Mouse (Mus musculus) limb, embryonic 10.5 days (tissue): Measurements from ENCODE around the gene AW146154. TPM values are rescaled to one million over a fixed set of nuclear protein-coding genes. Genes with fewer than 3 reads are reported as not detected.
"Not testable (repeated sequence)": the region's sequence is repeated elsewhere in the genome, so short reads cannot be mapped to it uniquely, and the experiment has no call there.

Source experiments
- DNase-seq: peaks from one replicate; pipeline ENCODE4 v3.0.0-alpha.2; 2017; ENCODE audit warnings: low spot score
- H3K27ac ChIP-seq: fragments of 300-500 bp; sonication (generic); 2 replicates; pipeline ENCODE4 v1.5.1; 2016; ENCODE audit warnings: mild to moderate bottlenecking
- H3K27me3 ChIP-seq: fragments of 300-500 bp; sonication (generic); 2 replicates; pipeline ENCODE4 v1.6.1; 2016; ENCODE audit warnings: low read depth, mild to moderate bottlenecking; ENCODE audit not compliant: poor library complexity, severe bottlenecking
- H3K36me3 ChIP-seq: fragments of 300-500 bp; sonication (generic); 2 replicates; pipeline ENCODE4 v1.6.1; 2016; ENCODE audit warnings: mild to moderate bottlenecking, moderate library complexity
- H3K4me1 ChIP-seq: fragments of 300-500 bp; sonication (generic); 2 replicates; pipeline ENCODE4 v1.6.1; 2016
- H3K4me3 ChIP-seq: fragments of 300-500 bp; sonication (generic); 2 replicates; pipeline ENCODE4 v1.5.1; 2016; ENCODE audit warnings: mild to moderate bottlenecking, moderate library complexity
- H3K9me3 ChIP-seq: fragments of 300-500 bp; sonication (generic); replicated peaks from 2 replicates; pipeline ENCODE4 v1.6.1; 2016; ENCODE audit warnings: mild to moderate bottlenecking
- WGBS: fragments of 180-500 bp; shearing (Covaris S2); methylation state at CpG from one replicate; pipeline ENCODE4 v1.1.7; 2016; 5-methylcytosine and 5-hydroxymethylcytosine counted together
- polyA plus RNA-seq: library from polyadenylated mRNA; unstranded; fragments of >200 nt; fragmentation: Nextera tagmentation; extraction: Ambion mirVana; gene quantifications from 2 replicates; pipeline ENCODE4 v1.2.1, GENCODE M21; 2016

AW146154 gene
- polyA plus RNA-seq: 9.9 and 11.3 TPM in 2 replicates

DNA sequence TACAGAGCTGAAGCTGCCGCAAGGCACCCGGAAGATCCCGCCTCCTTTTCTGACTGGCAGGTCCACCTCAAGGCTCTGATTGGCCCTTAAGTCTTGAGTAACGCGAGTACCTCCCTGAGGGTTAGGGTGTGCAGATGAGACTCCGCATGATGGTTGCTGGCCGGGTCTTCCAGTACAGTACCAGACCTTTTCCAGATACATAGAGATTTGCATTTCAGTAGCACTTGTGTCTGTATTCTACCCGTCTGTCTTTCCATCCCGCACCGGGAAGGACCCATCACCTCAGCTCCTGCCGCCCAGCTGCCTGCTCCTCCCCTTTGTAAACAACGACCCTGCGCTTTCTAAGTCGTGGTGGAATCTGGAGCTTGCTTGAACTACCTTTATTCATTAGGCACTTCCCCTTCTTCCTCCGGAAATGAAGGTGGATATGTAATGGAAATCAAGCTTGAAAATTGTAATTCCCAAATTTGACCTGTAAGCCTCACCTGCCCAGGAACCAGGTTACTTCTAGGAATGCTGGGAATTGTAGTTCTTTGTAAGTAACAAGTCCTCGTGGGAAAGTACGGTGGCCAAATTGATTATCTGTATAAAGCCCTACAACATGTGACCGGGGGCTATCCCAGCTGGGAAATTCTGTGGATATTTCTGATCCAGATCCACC lies at the start of gene AW146154, which contains the start of gene Gm20449:
Gene AW146154 (minus strand): TSS at position 502 of the 661 bp plus-strand sequence.
Gene Gm20449 (minus strand): TSS at position 29 of the 661 bp plus-strand sequence.
- H3K9me3 ChIP-seq: 0 out of 2 replicates have a peak, but pooled peaks cover 3% of the 10 kb centered on the region
- peak within 1 kb of the TSS; percentile 68 for H3K4me3 ChIP-seq
- no peaks in the 10 kb centered on the region for H3K27me3 ChIP-seq
- DNase-seq: peak; percentile 76
- WGBS: under 1% methylated on average over 18 of the region's 18 CpGs
- peak within 1 kb of the TSS; percentile 82 for H3K27ac ChIP-seq
- peaks cover 8% of the 10 kb centered on the region for H3K36me3 ChIP-seq
- H3K4me1 ChIP-seq: no peaks in the 10 kb centered on the region

DNA sequence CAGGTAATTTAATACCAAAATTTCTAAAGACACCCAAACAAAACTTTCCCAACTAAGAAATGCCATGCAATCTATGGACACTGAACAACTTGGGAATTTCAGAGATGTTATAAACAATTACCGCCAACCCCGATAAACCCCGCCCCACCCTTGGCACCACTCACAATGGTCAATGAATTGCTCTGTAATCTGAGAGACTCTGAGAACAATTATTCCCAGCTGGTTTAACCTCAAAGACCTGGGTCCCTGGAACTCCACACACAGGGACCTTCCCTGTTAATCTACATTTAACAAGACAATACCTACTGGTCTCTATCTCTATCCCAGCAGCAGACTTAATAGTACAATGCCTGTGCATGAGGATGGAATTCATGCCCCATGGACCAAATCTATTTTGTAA lies 13.0 kb upstream of the AW146154 start:
- DNase-seq: no peak
- Histone ChIP-seq H3K27me3 (no peaks in the 10 kb centered on the region), H3K36me3 (no peaks in the 10 kb centered on the region), H3K4me3 (no peak overlapping the region), H3K27ac (no peak overlapping the region), H3K4me1 (no peaks in the 10 kb centered on the region), H3K9me3 (no peaks in the 10 kb centered on the region)
- WGBS: 91% methylated on average over 3 of the region's 3 CpGs

DNA sequence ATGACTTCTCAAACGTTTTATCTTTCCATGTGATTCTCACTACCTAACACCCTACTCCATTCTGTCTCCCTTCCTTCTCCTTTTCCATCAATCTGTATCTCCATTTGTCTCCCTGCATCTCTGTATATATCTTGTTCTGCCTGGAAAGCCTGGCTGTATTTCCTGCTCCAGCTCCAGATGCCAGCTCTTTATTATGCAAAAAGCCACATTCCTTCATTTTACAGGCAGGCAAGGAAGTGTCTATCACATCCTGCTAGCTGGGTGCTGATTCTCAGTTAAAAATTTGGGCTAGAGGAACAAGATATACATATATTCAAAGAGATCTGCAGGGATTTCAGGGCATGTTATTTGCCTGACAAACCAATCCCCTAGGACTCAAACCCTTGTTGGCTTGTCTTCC lies 12.5 kb upstream of the AW146154 start:
- Histone ChIP-seq H3K36me3 (no peaks in the 10 kb centered on the region), H3K9me3 (no peaks in the 10 kb centered on the region), H3K27ac (no peak overlapping the region), H3K4me1 (no peaks in the 10 kb centered on the region), H3K27me3 (no peaks in the 10 kb centered on the region), H3K4me3 (no peak overlapping the region)
- 25% methylated on average over 1 of the region's 1 CpGs for WGBS
- no peak for DNase-seq

DNA sequence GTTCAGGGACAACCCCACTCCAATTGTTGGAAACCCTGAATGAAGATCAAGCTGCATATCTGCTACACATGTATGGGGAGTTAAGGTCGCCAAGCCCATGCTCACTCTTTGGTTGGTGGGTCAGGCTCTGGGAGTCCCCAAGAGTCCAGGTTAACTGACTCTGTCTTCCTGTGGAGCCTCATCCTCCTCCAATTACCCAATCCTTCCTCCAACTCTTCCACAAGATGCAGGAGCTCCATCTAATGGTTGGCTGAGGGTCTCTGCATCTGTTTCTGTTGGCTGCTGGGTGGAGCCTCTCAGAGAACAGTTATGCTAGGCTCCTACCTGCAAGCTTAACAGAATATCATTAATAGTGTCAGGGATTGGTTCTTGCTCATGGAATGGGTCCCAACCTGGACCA lies 2.7 kb upstream of the AW146154 start:
- Histone ChIP-seq H3K27me3 (no peaks in the 10 kb centered on the region), H3K9me3 (0 out of 2 replicates have a peak, but pooled peaks cover 3% of the 10 kb centered on the region), H3K36me3 (no peaks in the 10 kb centered on the region), H3K4me1 (no peaks in the 10 kb centered on the region), H3K4me3 (no peak overlapping the region), H3K27ac (no peak overlapping the region)
- no peak for DNase-seq
- 54% methylated on average over 1 of the region's 1 CpGs for WGBS

DNA sequence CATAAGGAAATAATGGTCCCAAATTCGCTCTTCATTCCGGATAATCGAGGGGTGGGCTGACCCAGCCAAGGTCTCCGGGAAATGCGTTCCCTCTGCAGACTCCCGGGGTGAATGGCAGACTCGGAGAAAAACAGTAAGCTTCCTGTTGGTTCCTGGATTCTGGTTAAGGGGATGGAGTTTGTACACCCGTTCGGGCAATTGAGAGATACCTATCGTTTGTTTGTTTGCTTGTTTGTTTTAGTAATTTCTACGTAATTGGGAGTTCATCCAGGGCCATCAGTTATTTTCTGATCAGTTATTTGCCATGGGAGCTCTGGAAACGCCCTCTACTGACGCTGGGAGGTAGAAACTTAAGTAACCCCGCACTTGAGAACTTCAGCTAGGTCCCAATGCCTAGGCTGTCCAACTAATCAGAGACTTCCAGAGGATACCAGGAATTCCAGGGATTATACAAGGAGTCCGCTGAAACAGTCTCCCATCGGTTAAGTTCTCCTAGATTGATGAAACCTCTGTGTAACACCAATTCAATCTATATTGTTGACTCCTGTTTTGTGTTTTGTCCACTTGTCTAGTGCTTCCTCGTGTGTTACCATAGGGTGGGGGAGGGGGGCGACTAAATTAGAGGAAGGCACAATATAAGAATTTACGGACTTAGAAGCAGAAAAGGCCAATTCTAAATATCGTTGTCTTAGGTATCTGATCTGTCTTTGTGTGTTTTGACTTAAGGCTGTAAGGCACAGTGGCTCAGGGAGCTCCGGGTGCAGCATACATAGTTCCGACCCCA lies 653 bp upstream of the AW146154 start:
- DNase-seq: peak; percentile 35
- H3K36me3 ChIP-seq: no peaks in the 10 kb centered on the region; the same call in 1 of the 2 replicates
- no peaks in the 10 kb centered on the region for H3K4me1 ChIP-seq
- H3K4me3 ChIP-seq: peak overlapping the region; percentile 68
- H3K27ac ChIP-seq: no peak overlapping the region
- no peaks in the 10 kb centered on the region for H3K27me3 ChIP-seq
- H3K9me3 ChIP-seq: 0 out of 2 replicates have a peak, but pooled peaks cover 3% of the 10 kb centered on the region
- 18% methylated on average over 22 of the region's 22 CpGs for WGBS

DNA sequence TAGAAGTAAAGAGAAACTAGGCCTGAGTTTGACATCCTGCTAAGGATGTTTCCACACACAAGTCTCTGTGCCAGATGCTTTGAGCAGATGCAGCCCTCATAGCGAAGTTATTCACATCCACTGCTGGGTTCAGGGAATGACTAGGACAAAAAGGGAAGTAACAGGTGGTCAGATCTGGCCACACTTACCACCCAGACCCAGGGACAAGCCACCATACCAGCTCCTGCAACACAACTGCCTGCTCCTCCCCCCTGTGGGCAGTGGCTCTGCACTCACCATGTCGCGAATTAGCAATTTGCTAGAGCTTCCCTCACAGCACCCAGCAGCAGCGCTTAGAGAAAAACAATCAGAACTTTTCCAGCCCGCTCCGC lies 687 bp downstream of the AW146154 start:
- not testable (repeated sequence) for H3K4me1 ChIP-seq, H3K9me3 ChIP-seq, DNase-seq, H3K27me3 ChIP-seq, H3K36me3 ChIP-seq
- peak overlapping the region; percentile 68 for H3K4me3 ChIP-seq
- H3K27ac ChIP-seq: peak overlapping the region; percentile 82
- WGBS: 1% methylated on average over 6 of the region's 6 CpGs

DNA sequence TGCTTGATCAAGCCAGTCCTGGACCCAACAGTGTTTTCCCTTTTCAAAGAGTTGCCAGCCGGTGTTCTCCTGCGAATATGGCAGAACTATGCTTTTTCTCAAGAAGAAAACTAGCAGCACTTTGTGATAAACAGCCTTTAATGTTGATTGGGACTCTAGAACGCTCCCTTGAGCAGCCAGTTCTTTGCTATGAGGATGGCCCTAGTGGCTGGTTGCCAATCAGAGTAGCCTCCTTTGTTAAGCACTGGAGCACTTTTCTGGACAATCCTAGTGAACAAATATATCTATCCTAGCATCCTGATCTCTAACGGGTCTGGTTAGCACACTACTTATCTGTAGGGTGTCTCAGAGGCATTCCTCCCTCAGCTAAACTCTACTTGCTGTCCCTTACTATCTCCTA lies 1.2 kb downstream of the AW146154 start:
- H3K4me3 ChIP-seq: peak overlapping the region; percentile 68
- not testable (repeated sequence) for DNase-seq, H3K4me1 ChIP-seq, H3K9me3 ChIP-seq, H3K36me3 ChIP-seq, H3K27ac ChIP-seq, H3K27me3 ChIP-seq
- WGBS: 71% methylated on average over 4 of the region's 4 CpGs

DNA sequence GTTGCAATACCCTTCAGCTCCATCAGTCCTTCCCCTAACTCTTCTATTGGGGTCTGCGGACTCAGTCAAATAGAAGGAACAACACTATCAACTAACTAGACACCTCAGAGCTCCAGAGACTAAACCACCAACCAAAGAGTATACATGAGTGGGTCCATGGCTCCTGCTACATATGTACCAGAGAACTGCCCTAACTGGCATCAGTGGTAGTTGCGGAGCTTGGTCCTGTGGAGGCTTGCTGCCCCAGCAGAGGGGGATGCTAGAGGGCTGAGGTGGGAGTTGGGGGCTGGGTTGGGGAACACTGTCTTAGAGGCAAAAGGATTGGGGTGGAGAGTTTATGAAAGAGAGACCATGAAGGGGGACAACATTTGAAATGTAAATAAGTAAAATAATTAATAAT lies 1.8 kb downstream of the AW146154 start:
- Histone ChIP-seq H3K36me3 (peaks cover 9% of the 10 kb centered on the region), H3K27ac (no peak overlapping the region), H3K9me3 (0 out of 2 replicates have a peak, but pooled peaks cover 3% of the 10 kb centered on the region), H3K4me1 (no peaks in the 10 kb centered on the region), H3K27me3 (no peaks in the 10 kb centered on the region), H3K4me3 (no peak overlapping the region)
- WGBS: 94% methylated on average over 2 of the region's 2 CpGs
- DNase-seq: no peak

DNA sequence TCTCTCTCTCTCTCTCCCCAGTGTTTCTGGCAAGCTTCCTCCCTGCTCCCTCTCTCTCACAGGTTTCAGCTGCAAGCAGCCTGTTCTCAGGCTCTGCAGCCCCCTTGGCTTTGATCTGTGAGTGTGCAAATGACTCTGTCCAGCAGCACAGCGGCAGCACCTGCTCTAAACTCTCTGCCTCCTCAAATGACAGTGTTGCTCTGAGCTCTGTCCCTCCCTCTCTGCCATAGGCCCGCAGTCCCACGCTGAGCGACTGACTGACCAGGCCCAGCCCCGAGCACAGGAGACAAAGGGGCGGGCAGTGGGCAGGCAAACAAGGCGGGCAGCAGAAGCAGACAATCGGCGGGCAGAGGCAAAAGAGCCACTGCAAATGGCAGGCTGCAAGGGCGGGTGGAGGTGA lies 47.8 kb downstream of the AW146154 start:
- DNase-seq: peak; percentile 33
- Histone ChIP-seq H3K4me1 (no peaks in the 10 kb centered on the region), H3K9me3 (peaks cover 3% of the 10 kb centered on the region; the same call in 1 of the 2 replicates), H3K27ac (no peak overlapping the region), H3K36me3 (no peaks in the 10 kb centered on the region), H3K27me3 (no peaks in the 10 kb centered on the region), H3K4me3 (no peak overlapping the region)
- 7% methylated on average over 10 of the region's 10 CpGs for WGBS

DNA sequence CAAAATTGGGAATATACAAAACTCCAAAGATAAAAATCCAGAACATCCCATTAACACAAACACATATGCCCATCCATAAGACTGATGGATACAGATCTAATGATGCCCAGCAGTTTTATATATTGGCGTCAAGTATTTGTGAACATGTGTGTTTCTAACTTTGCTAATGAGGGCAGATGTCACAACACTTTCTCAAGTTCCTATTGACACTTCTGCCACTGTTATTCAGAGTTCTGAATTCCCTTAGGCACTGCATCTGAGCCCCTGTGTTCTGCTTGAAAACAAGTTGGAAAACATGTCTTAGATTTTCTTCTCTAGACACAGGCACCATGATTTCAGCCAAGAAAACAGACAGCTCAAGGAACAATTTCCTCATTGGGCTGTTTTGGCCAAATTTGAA lies 51.1 kb downstream of the AW146154 start, which contains the start of gene Vmn2r57:
Gene Vmn2r57 (minus strand): TSS at position 101 of the 400 bp plus-strand sequence.
- H3K4me3 ChIP-seq, H3K9me3 ChIP-seq, H3K27me3 ChIP-seq, DNase-seq, H3K36me3 ChIP-seq, H3K4me1 ChIP-seq, H3K27ac ChIP-seq: not testable (repeated sequence)
- 91% methylated on average over 1 of the region's 1 CpGs for WGBS

Other genes with a start within 250 kb of the AW146154 start
- gene AI987944, start 106.5 kb downstream of the AW146154 start, polyA plus RNA-seq: 7.7 and 9.5 TPM in 2 replicates
- 0.16 and 0.23 TPM in 2 replicates for gene Vmn2r57, start 51.2 kb downstream of the AW146154 start, polyA plus RNA-seq
- 0.04 TPM in 2 replicates for gene Gm20449, start 473 bp downstream of the AW146154 start, polyA plus RNA-seq
- gene Gm6871, start 73.8 kb upstream of the AW146154 start, polyA plus RNA-seq: not detected in 2 replicates
- 16.9 and 18.3 TPM in 2 replicates for gene 2610021A01Rik, start 99.3 kb upstream of the AW146154 start, polyA plus RNA-seq
- gene Zfp788, start 133.3 kb upstream of the AW146154 start, polyA plus RNA-seq: 11.4 and 12.5 TPM in 2 replicates